Mouse (Mus musculus) MN1 (cell line): Measurements from ENCODE around the gene Bcl11a.

ENCODE experiments used
- DNase-seq: peaks from one replicate; pipeline ENCODE4 v3.0.0-alpha.2; 2016; ENCODE audit warnings: low spot score

The Bcl11a gene

DNA sequence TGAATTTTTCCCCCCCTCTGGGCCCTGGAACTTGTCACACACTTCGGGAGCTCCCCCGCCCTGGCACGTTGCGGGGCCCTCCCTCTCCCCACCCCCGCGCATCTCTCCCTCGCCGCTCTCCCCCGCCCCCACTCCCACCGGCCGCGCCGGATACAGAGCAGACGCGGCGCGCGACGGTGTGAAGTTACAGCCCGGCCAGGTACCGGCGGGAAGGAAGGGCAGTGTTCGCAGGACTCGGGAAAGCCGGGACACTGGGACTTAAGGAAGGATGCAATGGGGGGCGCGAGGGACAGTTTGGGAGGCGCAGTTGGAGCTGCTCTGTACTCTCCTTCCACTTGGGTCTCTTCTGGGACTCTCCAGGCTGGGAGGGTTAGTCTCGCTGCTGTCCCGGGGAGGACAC is 2.7 kb downstream of the Bcl11a start:
- no peak for DNase-seq

DNA sequence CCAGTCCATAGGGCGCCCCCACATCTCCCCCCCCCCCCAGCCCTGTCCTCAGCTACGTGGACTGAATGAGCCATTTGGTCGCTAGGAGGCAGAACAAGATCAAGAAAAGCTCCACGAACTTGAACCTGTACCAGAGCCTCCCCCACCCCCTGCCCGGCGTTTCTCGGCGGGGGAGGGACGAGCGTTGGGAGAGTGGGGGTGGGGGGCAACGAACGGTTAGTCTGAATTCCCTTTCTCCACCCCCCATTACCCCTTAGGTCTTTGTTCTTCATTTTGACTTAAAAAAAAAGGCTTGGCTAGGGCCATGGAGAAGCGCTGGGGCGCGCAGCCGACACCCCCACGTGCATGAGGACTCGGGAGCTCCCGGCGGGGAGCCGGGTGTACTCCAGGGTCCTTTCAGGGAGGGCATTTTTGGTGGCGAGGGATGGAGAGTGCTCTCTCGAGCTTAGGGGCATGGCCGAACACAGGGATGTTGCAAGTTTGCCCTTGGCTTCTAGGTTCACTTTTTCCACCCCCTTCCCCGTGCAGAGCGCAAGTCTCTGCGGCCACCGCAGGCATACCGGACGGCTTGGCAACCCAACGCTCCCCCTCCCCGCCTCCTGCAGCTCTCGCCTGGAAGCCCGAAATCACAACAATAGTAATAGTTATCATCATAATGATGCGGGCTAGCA is 3.3 kb downstream of the Bcl11a start:
- no peak for DNase-seq

DNA sequence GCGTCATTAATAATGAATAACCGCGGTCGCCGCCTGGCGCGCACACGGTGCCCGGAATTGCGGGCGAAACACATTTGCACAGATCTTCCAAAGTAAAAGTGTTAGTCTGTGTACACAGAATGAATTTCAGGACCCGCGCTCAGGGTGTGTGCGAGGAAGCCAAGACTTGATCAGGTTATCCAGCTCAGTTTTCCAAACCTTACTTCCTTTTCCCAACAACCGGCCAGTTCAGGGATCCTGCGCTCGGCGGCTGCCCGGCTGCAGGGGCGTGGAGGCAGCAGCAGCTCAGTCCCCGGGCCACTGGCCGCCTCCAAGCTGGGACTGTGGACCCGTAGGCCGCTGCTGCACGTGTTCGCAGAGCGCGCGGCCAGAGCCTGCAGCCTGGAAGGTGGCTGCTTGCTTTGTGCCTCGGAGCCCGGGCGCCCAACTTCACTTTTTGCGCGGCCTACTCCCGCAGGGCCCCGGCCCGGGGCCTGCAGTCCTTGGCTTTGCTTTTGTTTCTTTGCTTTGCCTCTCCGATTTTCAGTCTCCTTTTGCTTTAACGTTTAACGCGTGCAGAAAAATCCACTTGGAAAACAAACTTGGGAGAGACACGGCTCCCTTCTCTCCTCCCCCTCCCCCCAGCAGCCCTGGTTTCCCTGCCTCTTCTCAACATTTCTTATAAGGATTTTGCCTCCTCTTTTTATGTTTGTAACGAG is 4.0 kb downstream of the Bcl11a start:
- no peak for DNase-seq

DNA sequence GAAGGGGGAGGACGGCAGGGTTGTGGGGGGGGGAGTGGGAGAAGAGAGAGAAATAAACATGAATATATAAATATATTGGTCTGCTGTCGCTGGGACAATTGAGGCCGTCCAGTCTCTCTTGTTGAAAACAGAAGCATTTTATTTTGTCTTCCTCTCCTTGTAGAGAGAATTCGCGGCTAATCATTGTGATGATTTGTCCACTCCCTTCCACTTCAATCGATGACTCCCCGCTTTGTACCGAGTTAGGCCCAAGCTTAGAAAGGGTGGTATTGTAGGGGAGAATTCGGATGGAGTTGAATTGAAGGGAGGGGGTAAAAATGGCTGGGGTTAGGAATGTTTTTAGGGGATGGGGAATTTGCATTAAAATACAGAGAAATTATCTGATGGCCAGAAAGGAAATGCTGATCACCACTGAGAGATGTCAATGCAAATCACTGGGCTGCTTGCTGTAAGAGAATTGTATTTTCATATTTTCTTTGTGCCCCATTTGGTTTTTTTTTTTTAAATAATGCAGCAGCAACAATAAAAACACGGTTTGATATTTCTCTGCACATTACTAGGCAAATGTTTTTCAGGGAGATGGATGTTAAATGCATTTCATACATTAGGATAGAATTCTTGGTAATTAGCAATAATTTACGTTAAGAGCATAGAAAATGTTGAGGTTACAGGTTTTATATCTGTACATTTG is 4.7 kb downstream of the Bcl11a start:
- no peak for DNase-seq

DNA sequence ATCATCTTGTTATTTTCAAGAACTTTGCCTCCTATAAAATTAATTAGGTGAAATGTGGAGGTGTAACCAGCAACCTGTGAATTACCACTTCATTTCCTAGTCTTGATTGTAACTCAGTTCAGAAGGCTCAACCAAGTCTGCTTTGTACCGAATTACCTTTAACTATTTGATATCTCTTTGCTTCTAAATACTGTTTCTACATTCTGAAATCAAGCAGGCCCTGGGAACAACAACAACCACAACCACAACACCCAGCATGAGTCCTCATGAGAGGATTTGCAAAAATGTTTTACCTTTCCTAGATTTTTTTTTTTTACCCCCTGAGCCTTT is 5.2 kb downstream of the Bcl11a start:
- no peak for DNase-seq

DNA sequence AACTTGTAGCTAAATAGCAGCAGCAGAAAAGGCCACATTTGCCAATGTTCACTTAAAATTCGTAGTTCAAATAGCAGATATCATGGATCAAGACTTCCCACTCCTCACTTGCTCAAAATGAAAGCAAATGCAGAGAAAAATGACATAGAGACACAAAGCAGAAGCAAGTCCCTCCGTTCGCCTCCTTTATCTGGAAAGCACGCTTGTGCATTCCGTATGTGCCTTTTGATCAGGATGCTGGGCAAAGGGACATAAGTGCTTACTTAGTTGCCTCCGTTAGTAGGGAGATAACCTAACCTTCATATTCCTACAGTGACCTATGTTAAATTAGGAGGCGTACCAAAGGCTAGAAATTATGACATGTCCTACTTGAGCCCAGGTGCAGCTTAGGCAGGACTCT is 5.6 kb downstream of the Bcl11a start:
- no peak for DNase-seq

DNA sequence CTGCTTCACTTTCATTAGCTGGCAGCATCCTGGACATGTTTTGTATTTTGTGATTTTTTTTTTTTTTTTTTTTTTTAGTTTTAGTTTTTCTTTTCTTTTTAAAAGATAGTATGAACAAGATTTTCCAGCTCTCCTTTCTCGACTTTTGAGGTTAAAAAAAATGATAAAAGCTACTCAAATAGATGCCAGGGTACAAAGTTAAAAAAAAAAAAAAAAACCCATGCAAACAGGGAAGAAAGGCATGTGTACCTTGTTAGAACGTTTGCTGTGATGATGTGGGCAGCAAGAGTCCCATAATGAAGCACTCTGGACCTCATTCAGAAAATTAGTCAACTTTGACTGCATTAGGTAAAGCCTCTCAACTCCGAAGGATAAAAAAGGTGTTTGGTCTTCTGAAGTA is 6.2 kb downstream of the Bcl11a start:
- DNase-seq: no peak

DNA sequence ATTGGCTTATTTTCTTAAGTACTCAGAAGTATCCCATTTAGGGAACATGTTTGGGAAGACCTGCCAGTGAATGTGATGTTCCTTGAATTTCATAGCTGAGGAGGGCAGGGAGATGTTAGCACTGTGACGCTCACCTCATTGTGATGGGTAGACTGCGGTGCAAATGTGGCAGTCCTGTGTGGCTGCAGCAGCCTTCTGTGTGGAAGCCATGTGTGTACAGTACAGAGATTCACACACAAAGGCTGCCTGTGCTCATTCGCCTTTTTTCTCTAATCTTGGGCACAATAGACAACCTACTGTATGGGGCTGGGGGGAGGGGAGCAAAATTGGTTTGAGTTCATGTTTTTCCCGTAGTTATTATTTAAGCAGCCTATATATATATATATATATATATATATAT is 6.7 kb downstream of the Bcl11a start:
- DNase-seq: no peak

DNA sequence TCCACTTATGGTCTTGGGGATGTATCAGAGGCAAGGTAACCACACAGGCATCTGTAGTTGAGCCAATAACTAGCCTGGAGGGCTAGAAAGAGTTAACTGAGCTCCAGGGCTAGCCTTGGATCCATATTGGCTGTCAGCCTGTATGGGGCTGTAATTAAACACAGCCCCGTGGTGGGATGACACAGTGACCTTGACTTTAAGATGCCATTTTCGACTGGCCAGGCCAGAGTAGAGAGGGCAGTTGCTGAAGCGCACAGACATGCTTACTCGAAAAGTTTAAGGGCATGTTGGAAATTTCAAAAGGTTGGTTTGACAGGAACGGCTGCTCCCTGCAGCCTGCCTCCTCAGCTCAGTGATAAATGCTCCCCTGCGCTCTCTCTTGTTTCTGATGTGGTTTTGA is 8.1 kb downstream of the Bcl11a start:
- no peak for DNase-seq

DNA sequence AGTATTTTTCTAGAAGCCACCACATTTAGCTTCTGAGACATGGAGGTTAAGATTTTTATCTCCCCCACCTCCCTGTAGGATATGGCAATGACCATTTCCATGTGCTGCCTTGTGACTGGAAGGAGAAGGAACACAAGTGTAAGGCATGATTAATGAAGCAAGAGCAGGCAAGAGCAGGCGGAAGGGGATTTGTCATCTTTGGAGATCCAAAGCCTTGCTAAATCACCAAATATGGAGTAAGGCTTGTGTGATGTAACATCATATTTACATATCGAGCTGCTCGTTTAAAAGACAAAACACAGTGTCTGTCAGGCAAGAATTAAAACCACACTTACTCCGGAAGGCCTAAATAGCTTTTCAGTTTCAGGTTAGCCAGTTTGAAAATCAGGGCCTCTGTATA is 9.2 kb downstream of the Bcl11a start:
- DNase-seq: no peak

DNA sequence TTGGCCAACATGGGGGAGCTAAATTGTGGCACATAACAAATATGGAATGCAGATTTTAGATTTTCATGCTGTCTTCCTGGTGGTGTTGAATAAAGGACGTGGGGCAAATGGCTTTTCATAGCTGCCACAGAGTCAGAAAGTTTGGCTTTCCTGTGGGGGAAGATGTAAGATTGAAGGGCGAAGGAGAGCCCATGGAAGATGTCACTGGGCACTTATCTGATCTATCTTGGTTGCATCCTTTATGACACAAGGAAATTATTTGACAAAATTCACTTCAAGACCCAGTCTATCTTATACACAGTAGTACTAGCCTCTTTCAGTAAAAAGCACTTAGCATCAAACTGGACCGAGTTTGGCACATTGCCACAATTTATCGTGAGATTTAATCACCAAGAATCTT is 12.6 kb downstream of the Bcl11a start:
- DNase-seq: no peak

DNA sequence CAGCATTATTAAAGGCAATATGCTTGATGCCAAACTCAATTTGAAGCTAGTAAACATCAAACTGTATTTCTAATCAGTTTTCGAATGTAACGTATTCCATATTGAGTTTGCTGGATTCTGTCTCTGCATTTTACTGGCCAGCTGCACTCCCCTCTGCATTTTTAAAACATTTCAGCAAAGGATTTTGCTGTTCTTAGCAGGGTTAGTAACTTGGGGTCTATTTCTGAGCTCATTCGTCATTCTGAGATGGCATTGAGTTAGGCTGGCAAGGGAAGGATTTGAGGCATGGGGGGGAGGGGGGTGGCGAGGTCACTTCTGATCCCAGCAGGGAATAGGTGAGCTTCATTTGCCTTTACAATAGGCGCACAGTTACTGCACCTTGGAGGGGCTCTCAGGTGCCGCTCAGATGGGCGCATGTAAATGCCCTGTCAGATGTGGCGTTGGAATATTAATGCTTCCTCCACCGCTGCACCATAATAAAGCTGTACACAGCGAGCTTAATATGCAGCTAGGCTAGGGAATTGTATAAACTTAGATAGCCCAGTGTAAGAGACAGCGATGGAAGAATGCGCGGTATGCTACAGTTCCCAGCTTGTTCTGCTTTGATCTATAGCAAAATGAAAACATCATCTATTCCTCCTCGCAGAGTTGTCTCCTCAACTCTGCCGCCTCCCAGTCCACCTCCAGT is 13.7 kb downstream of the Bcl11a start:
- DNase-seq: no peak

DNA sequence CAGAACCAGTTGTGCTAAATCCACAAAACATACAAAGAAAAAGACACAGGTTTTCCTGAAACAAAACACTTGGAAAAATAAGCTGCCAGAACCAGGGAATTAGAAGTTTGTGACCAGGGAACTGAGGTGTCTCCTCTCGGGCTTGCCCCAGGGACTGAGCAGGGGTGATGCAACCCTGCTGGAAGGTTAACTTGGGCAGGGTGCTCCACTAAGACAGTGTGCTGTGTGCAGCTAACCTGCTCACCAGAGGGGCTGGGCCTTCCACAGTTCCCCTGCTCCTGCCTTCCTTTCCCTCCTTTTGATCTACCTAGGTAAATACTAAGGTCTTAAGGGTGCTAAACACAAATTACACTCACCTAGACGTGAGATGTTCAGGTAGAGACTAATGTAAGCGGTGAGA is 14.8 kb downstream of the Bcl11a start:
- no peak for DNase-seq

DNA sequence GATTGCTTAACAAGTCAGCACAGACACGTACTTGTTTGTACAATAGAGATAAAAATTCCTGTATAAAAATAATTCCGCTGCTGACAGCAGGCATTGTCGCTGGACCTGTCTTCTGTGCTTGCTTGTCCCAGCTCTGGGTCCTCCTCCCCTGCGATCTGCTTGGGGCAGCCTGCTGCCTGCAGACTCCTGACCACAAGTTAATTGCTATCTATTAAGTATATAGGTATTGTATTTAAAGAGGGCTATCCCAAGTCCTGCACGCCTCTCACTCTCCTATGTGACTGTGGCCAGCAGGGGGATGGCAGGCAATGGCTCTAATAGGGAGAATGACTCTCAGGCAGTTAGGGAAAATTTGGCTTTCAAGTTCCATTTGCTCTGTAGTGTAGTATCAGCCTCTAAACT is 16.2 kb downstream of the Bcl11a start:
- DNase-seq: no peak

DNA sequence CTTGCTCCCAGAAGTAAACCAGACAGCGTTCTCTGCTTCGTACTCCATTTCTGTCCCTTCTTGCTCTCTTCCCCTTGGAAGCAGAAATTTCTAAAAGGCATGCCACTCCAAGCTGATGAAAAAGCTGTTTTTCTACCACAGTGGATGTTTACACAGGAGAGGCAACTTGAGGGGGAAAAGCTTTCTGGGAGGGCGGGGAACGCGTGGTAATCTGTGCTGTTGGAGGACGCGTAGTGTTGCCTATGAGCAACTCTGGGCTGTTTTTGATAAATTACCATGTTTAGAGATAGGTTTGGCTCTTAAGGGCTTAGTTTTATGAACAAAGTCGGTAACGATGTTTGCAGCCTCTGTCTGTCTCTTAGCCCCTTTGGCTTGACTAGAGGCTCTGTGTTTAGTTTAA is 17.4 kb downstream of the Bcl11a start:
- no peak for DNase-seq

DNA sequence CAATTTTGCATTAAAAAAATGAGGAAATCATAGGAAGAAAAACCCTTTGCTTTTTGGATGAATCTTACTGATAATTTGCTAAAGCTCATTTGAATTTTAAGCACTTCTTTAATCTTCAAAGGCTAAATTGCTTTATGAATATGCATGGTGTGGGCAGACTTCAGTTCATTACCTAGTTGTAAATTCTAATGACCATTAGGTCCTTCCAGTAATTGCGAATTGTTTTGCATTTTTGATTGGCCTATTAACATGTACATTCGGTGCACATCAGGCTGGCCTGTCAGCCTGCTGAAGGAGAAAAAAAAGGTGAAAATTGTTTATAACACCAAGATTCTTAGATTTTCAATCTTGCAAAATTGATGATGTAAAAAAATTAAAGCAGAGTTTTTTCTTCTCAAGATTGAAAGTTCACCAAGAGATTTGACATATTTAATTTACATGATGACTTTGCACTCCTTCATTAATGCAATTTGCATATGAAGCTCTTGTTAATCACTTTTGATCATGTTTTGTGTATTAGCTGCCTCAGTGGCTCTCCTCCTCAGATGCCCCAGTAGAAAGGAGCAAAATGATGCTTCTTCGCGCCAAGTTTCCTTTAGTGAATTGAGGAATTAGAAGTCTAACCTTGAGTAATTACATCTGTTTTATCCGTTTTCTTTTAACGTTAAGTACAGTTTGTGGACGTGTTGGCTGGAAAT is 17.9 kb downstream of the Bcl11a start:
- DNase-seq: no peak

DNA sequence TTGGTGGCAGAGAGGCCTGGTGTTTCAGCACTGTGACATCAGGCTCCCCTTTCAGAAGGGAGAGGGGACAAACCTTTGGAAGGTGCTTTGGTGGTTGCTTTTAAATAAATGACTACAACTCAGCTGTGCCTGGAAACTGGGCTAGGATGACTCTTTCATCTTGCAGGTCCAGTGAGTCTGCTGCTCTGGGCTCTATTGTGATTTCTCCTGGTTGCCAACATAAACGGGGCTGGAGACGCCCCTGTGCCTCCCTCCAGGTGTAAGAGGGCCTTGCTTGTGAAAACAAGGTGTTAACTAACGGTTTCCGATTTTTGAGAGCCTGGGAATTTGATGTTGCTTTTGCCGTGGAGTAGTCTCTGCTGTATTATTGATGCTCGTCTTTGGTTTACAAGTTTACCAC is 18.6 kb downstream of the Bcl11a start:
- DNase-seq: no peak

DNA sequence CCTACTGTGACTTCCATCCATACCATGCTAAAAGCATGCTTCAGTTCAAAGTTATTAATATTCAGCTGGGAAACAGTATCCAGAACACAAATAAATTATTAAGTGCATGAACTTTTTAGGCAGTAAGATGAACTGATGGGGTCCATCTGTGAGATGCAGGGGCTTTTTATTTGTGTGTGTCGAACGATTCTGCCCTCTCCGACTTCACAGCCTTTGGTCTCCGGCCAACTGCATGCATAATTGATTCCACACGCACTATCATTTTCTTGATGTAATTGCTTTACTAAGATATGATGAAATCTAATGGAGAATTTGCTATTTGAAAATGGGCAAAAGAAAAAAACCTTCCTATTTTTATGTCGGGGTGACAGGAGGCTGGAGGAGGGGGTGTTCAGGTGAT is 19.2 kb downstream of the Bcl11a start:
- no peak for DNase-seq

DNA sequence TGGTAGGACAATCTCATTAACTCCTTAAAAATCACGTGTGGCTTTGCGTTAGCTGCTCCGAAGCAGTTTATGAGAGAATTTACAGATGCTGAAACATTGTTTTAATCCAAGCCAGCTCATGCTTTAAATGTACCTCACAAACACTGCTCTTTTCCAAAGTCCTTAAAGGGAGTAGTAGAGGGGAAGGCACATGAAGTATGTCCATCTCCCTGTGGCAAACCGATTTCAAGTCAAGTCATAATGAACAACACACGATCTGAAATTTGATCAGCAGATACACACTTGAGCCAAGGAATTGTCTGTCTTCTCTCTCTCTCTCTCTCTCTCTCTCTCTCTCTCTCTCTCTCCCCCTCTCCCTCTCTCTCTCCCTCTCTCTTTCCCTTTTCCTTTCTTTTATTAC is 20.2 kb downstream of the Bcl11a start:
- no peak for DNase-seq

DNA sequence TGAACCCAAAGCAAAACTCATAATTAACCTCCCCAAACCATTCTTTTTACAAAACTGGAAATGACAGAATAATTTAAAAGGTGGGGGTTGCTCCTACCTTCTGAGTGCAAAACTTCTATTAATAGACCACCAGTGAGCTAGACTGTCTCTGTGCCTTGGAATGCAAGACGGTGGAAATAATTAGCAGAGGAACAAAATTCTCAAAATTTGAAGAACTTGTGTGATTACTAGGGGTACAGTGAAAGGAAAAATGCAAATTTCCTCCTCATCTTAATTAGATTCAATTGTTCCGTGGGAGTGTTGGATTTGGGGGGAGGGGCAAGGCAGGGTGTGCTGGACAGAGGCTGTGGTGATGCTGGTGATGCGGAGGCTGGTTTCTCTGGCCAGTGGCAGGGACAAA is 20.8 kb downstream of the Bcl11a start:
- DNase-seq: no peak

DNA sequence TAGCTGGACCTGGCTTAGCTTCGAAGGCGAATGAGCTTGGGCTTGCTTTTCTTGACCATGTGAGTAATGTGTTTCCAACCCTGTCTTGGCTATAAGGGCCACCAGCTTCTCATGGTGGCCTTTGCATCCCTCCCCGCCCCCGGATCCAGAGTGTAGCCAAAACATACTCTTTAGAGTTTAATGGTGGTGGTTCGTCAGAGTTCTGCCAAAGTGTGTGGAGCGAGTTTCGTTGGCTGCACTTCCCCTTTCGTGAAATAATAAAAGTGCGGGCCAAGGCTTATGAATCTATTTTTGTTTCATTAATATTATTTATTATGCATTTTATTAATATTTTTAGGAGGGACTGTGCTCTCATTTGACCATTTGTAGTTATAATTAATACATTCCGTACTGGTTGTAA is 21.4 kb downstream of the Bcl11a start:
- DNase-seq: no peak

DNA sequence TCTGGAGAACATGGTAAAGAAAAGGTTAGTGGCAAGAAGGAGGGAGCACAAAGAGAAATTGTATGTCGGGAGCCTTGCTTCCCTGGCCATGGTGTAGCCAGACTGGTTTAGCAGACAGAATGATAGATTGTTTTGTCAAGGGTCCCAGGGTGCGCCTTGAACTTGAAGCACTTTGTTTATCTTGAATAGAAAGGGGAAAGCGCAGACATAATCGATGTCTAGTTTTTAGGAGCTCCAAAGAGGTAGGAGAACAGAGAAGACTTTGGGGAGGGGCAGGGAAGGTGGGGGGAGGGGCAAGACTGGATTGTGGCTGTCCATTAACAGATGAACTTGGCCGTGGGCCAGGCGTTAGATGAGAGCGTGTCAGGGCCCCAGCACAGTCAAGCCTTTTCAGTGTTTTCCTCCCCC is 22.0 kb downstream of the Bcl11a start:
- no peak for DNase-seq
